Mouse (Mus musculus): ENCODE data around the gene CN725425.
A peak's percentile ranks its signal among the peaks of the same experiment; 100 is the strongest.

GRCm38 (mm10) chr15:91161153-91161552, 38.1 kb upstream of the CN725425 start:
- TF ChIP-seq CTCF (IDR thresholded peaks at IDR 0.05) (no peak), EP300 (IDR thresholded peaks at IDR 0.05) (peak; percentile 59)
